Mouse (Mus musculus): ENCODE data around the gene Cd63.

The Cd63 gene

DNA sequence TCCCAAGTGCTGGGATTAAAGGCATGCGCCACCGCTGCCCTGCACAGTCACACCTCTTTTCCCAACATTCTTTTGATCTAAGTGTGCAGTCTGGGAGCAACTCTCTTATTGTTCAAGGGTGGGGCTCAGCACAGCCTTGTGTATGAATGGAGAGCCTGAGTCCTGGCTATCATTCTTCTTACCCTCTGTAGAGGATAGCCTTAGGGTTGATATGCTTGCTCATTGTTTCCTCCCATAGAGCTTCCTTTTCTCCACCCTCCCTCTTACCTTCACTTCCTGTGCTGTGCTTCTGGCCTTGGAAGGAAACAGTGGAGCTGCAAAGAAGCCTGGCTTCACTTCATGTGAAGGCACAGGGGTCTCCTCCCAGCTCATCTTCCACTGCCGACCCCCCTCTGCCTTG lies at the start of gene Cd63:
Gene Cd63, plus strand, starts transcription at position 292 of the 400 bp plus-strand sequence.
- DNase-seq (ENCODE audit: low read depth, low spot score): no peak

DNA sequence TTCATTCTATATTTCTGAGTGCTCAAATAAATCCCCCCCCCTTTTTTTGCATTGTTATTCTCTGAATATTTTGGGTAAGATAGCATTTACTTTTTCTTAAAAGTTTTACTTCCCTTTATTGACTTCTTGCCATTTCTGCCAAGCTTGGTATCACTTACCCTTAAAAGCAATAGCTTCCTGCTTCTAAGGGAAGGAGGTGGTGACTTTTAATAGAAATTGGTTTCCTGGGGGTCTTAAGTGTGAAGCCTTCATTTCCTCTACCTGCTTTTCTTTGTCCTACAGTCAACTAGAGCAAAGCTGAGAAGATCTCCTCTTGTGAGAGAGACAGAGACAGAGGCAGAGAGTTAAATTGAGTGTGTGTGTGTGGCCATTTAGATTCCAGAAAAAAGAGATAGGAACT lies 39.6 kb upstream of the Cd63 start:
- DNase-seq (ENCODE audit: low read depth, low spot score): peak; percentile 55

- peak; percentile 31 for DNase-seq (ENCODE audit: low read depth, low spot score)
Observed at GRCm38 (mm10) chr10:128866042-128866441, 34.7 kb upstream of the Cd63 start.

- no peak for DNase-seq (ENCODE audit: low read depth, low spot score)
Observed at GRCm38 (mm10) chr10:128866518-128866917, 34.3 kb upstream of the Cd63 start.

DNA sequence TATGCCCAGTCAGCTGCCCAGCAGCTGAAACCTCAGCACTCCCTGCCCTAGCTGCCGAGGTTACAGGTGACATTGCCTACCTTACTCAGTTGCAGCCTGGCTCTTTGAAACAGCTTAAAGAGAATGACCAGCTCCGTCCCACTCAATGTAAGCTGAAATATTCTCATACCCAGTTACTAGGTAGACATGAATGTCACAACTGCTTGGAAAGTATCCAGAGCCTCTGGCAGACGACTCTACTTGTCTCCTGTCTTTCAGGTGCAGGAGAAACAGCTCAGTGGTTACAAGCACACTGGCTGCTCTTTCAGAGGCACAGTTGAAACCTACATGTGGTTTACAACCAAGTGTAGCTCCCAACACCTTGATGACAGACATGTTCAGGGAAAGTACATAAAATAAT lies 30.4 kb upstream of the Cd63 start:
- no peak for DNase-seq (ENCODE audit: low read depth, low spot score)

DNA sequence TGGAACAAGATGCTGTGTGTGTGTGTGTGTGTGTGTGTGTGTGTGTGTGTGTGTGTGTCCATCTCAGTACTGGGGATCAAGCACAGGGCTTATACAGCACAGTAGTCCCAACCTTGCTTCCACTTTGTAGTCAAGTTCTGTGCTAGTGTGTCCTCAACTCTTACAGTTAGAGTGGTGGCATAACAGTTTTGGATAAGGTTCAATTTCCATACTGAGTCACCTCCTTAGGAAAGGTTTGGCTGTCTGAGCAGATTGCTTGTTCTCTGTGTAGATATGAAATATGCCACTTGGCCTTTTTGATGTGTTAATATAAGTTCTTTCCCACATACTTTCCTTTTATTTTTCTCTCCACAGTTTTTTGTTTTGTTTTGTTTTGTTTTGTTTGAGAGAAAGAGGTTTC lies 22.5 kb upstream of the Cd63 start:
- no peak for DNase-seq (ENCODE audit: low read depth, low spot score)

- DNase-seq (ENCODE audit: low read depth, low spot score): no peak
Observed at GRCm38 (mm10) chr10:128878811-128879210, 22.0 kb upstream of the Cd63 start.

GRCm38 (mm10) chr10:128882067-128882466 lies 18.7 kb upstream of the Cd63 start:
- DNase-seq (ENCODE audit: low read depth, low spot score): no peak

- peak; percentile 26 for DNase-seq (ENCODE audit: low read depth, low spot score)
Observed at GRCm38 (mm10) chr10:128888941-128889827, 11.6 kb upstream of the Cd63 start.

DNA sequence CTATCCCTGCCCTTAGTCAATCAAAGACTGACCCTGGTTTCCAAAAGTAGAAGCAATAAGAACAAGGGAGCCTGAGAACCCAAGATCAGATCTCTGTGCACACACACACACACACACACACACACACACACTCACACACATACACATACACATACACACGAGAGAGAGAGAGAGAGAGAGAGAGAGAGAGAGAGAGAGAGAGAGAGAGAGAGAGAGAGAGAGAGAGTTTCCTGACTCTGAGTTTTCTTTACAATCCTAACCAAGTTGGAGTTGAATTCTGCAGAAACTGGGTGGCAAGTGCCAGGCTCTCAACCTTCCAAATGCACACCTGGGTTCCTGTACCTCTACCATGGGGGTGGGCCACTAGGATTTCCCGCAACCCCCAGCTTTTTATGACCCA lies 10.9 kb upstream of the Cd63 start:
- DNase-seq (ENCODE audit: low read depth, low spot score): no peak

DNA sequence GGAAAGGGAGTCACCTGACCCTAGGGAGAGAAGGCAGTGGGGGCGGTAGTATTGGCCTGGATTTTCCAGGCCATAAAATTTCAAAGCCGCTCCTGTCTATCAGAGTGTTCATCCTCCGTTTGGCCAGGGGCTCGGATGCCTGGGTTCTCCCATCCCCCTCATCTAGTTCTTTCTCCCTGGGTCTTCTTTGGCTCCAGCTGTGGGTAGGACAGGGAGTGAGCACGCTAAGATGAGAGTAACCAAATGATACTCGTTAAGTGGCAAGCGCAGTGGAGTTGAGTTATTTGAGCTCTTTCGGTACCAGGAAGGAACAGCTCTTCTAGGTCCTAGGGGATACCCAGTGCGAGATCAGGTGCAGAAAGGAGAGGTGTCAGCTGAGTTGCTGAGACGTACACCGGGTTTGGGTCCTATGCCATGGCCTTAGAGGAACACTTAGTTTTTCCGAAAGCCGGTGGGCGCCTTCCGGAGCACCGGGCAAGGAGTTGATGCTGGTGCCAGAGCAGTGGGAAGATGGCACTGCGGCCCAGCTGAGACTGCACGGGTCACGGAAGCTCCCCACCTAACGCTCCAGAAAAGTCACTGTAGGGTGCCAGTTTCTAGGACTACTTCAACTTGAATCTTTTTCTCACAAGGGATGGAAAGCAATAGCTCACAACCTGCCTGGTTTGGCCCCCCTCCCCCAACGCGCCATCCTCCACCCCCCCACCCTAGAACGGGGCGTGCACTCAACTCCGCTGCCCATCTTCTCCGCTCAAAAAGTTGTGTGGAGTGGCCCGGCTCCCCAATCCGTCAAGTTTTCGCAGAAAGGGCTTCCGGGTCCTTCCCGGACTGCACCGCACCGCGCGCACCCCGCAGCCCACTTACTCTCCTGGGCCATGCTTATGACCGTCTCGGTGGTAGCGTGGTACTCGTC lies 10.2 kb upstream of the Cd63 start:
- DNase-seq (ENCODE audit: low read depth, low spot score): no peak

DNA sequence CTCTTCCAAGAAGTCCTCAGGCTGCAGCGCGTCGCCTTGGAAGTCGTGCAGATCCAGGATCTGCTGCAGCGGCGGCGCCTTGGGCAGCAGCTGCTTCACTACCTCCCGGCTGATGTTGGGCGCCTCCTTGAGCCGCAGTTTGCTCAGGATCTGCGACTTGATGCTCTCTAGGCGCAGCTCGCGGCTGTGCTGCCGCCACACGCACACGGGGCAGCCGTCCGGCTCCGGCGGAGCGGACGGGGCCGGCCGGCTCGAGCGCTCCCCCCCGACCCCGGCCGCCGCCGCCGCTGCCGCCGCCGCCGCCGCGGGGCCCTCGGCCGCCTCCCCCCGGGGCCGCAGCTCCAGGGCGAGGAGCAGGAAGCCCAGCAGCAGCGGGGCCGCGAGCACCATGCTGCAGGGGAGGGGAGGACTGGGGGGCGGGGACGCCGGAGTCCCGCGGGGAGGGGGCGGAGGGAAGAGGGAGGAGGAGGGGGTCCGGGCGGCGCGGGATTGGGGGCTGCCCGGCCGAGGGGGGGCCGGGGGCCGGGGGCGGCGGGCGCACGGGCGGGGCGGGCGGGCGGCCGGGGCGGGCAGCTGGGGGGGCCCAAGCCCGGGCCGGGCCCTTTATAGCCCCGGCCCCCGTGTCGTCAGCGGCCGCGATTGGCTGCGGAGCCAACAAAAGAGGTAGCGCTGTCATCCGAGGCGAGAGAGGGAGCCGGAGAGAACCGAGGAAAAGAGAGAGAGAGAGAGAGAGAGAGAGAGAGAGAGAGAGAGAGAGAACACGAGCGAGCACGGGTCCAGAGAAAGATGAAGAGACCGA lies 9.3 kb upstream of the Cd63 start, which contains the start of gene Gdf11:
Gene Gdf11, minus strand, starts transcription at position 423 of the 799 bp plus-strand sequence.
- peak; percentile 63 for DNase-seq (ENCODE audit: low read depth, low spot score)

GRCm38 (mm10) chr10:128892246-128892645 lies 8.5 kb upstream of the Cd63 start:
- no peak for DNase-seq (ENCODE audit: low read depth, low spot score)

DNA sequence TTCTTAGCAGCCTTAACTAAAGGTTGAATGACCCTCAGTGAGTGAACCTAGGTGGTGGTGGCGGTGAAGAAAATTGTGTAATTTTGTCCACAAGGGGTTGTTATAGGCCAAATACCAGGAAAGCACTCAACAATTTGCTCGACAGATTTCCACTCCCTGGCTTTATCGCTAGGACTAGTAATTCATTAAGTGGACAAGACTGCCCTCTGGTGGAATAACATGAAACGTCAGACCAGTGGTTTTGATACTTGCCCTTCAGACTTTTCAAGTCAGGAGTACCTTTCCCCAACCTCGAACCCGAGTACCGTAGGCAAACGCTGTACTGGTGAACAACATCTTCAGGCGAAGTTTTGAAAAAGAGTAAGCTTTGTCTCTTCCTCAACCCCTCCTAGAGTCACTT lies 5.4 kb upstream of the Cd63 start:
- DNase-seq (ENCODE audit: low read depth, low spot score): peak; percentile 82

- DNase-seq (ENCODE audit: low read depth, low spot score): no peak
Observed at GRCm38 (mm10) chr10:128895952-128896693, 4.7 kb upstream of the Cd63 start.

GRCm38 (mm10) chr10:128896807-128897206 lies 4.0 kb upstream of the Cd63 start:
- DNase-seq (ENCODE audit: low read depth, low spot score): no peak

DNA sequence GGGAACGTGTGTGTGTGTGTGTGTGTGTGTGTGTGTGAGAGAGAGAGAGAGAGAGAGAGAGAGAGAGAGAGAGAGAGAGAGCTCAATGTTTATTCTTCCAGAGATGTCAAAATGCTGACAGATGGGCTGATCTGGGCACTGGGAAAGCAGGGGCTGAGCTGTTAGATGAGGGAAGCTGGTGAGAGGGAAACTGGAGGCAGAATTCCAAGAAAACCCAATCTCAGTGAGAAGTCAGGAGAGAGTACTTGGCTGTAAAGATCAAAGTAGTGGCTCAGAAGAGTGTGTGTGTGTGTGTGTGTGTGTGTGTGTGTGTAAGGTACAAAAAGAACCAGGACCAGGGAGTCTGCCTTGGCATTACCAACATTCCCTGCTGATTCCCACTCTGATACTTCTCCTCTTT lies 3.3 kb upstream of the Cd63 start:
- no peak for DNase-seq (ENCODE audit: low read depth, low spot score)

- no peak for DNase-seq (ENCODE audit: low read depth, low spot score)
Observed at GRCm38 (mm10) chr10:128899759-128900490, 864 bp upstream of the Cd63 start.

GRCm38 (mm10) chr10:128901409-128901808 lies 620 bp downstream of the Cd63 start:
- no peak for DNase-seq (ENCODE audit: low read depth, low spot score)

- no peak for DNase-seq (ENCODE audit: low read depth, low spot score)
Observed at GRCm38 (mm10) chr10:128902409-128902988, 1.7 kb downstream of the Cd63 start.

All from A20 (cell line).